Mouse (Mus musculus) embryonic facial prominence, embryonic 14.5 days (tissue): ENCODE measurements at regions not wholly inside any gene's neighbourhood (a gene's known extent, or its start where the extent isn't known, plus 50 kb on each side); places are given as distances from the start of the nearest gene placed in this dataset.

Experiments used
- ATAC-seq: fragments of 200-750 bp; cut with Nextera tagmentation; 2 replicates; pipeline ENCODE4 v1.8.0; 2017; ENCODE audit warnings: low read depth, moderate number of reproducible peaks, moderate TSS enrichment
- DNase-seq: peaks from one replicate; pipeline ENCODE4 v3.0.0-alpha.2; 2015; ENCODE audit warnings: low spot score
- H3K27ac ChIP-seq: fragments of 300-500 bp; sonication (generic); replicated peaks from 2 replicates; pipeline ENCODE4 v1.5.1; 2014; ENCODE audit warnings: low read depth, mild to moderate bottlenecking, low read length, moderate library complexity
- H3K27me3 ChIP-seq: fragments of 300-500 bp; sonication (generic); replicated peaks from 2 replicates; pipeline ENCODE4 v1.6.1; 2014; ENCODE audit warnings: low read length; ENCODE audit not compliant: control insufficient read depth, insufficient read depth
- H3K36me3 ChIP-seq: fragments of 300-500 bp; sonication (generic); 2 replicates; pipeline ENCODE4 v1.6.1; 2014; ENCODE audit warnings: low read length, mixed read lengths; ENCODE audit not compliant: control insufficient read depth, insufficient read depth
- H3K4me1 ChIP-seq: fragments of 300-500 bp; sonication (generic); 2 replicates; pipeline ENCODE4 v1.6.1; 2014; ENCODE audit warnings: antibody characterized with exemption, low read length; ENCODE audit not compliant: control insufficient read depth, insufficient read depth
- H3K4me2 ChIP-seq: fragments of 300-500 bp; sonication (generic); 2 replicates; pipeline ENCODE4 v1.6.1; 2014; ENCODE audit warnings: low read depth, mild to moderate bottlenecking, low read length, moderate library complexity, mixed read lengths
- H3K4me3 ChIP-seq: fragments of 300-500 bp; sonication (generic); 2 replicates; pipeline ENCODE4 v1.5.1; 2014; ENCODE audit warnings: low read depth, mild to moderate bottlenecking, low read length
- H3K9ac ChIP-seq: fragments of 300-500 bp; sonication (generic); 2 replicates; pipeline ENCODE4 v1.6.1; 2014; ENCODE audit warnings: low read depth, mild to moderate bottlenecking, low read length, moderate library complexity, mixed read lengths
- H3K9me3 ChIP-seq: fragments of 300-500 bp; sonication (generic); 2 replicates; pipeline ENCODE4 v1.6.1; 2016; ENCODE audit warnings: low read length; ENCODE audit not compliant: control insufficient read depth
- WGBS: fragments of 180-500 bp; shearing (Covaris S2); extraction: QIAGEN DNeasy Blood & Tissue Kit; methylation state at CpG from one replicate; pipeline ENCODE4 v1.1.7; 2014; 5-methylcytosine and 5-hydroxymethylcytosine counted together

GRCm38 (mm10) chr2:173380341-173380761, 104.0 kb upstream of the Pmepa1 start:
- Histone ChIP-seq H3K27ac (peak overlapping the region; percentile 69), H3K4me1 (peaks cover 19% of the 10 kb centered on the region), H3K36me3 (no peaks in the 10 kb centered on the region), H3K4me2 (no peak overlapping the region), H3K9me3 (no peaks in the 10 kb centered on the region), H3K9ac (no peak overlapping the region), H3K27me3 (no peaks in the 10 kb centered on the region), H3K4me3 (no peak overlapping the region)
- peak; percentile 74 for DNase-seq
- WGBS: 43% methylated on average over 3 of the region's 3 CpGs
- no peak for ATAC-seq

GRCm38 (mm10) chr2:173382176-173382813, 106.0 kb upstream of the Pmepa1 start:
- Histone ChIP-seq H3K9me3 (no peaks in the 10 kb centered on the region), H3K4me1 (peaks cover 23% of the 10 kb centered on the region), H3K36me3 (no peaks in the 10 kb centered on the region), H3K27me3 (no peaks in the 10 kb centered on the region), H3K4me2 (no peak overlapping the region), H3K4me3 (no peak overlapping the region), H3K27ac (no peak overlapping the region; the same call in 1 of the 2 replicates), H3K9ac (no peak overlapping the region)
- no peak for DNase-seq
- no peak for ATAC-seq
- 67% methylated on average over 7 of the region's 7 CpGs for WGBS

- Histone ChIP-seq H3K36me3 (no peaks in the 10 kb centered on the region), H3K9ac (0 out of 2 replicates have a peak overlapping the region, but pooled peaks have one; percentile 30), H3K27ac (0 out of 2 replicates have a peak overlapping the region, but pooled peaks have one; percentile 16), H3K4me1 (peaks cover 11% of the 10 kb centered on the region), H3K4me2 (no peak overlapping the region), H3K27me3 (no peaks in the 10 kb centered on the region), H3K9me3 (no peaks in the 10 kb centered on the region), H3K4me3 (no peak overlapping the region)
- WGBS: 54% methylated on average over 8 of the region's 8 CpGs
- DNase-seq (no peak), ATAC-seq (no peak)
These were observed 108.7 kb upstream of the Pmepa1 start for GRCm38 (mm10) chr2:173384935-173385586.

GRCm38 (mm10) chr2:173385722-173386141, 109.4 kb upstream of the Pmepa1 start:
- Histone ChIP-seq H3K9ac (no peak overlapping the region), H3K4me1 (peaks cover 9% of the 10 kb centered on the region; the same call in 1 of the 2 replicates), H3K27ac (no peak overlapping the region), H3K4me2 (no peak overlapping the region), H3K27me3 (no peaks in the 10 kb centered on the region), H3K4me3 (no peak overlapping the region), H3K36me3 (no peaks in the 10 kb centered on the region), H3K9me3 (peaks cover 2% of the 10 kb centered on the region)
- 53% methylated on average over 9 of the region's 9 CpGs for whole genome bisulfite sequencing
- DNase-seq (no peak), ATAC-seq (no peak)

GRCm38 (mm10) chr2:173388140-173388539, 111.8 kb upstream of the Pmepa1 start:
- DNase-seq (no peak), ATAC-seq (no peak)
- no peaks in the 10 kb centered on the region for H3K27me3 ChIP-seq
- 61% methylated on average over 4 of the region's 4 CpGs for WGBS
- peaks cover 9% of the 10 kb centered on the region; the same call in 1 of the 2 replicates for H3K4me1 ChIP-seq
- no peak overlapping the region for H3K4me3 ChIP-seq
- H3K9ac ChIP-seq: no peak overlapping the region
- no peak overlapping the region for H3K27ac ChIP-seq
- H3K4me2 ChIP-seq: no peak overlapping the region
- H3K36me3 ChIP-seq: no peaks in the 10 kb centered on the region
- peaks cover 6% of the 10 kb centered on the region for H3K9me3 ChIP-seq

GRCm38 (mm10) chr2:173392557-173393323, 116.4 kb upstream of the Pmepa1 start:
- Histone ChIP-seq H3K4me3 (no peak overlapping the region), H3K36me3 (no peaks in the 10 kb centered on the region), H3K9me3 (peaks cover 6% of the 10 kb centered on the region), H3K4me2 (no peak overlapping the region), H3K4me1 (no peaks in the 10 kb centered on the region), H3K27ac (no peak overlapping the region), H3K27me3 (no peaks in the 10 kb centered on the region), H3K9ac (no peak overlapping the region)
- no peak for ATAC-seq
- DNase-seq: no peak
- 87% methylated on average over 14 of the region's 14 CpGs for WGBS

GRCm38 (mm10) chr2:173393324-173393592, 116.9 kb upstream of the Pmepa1 start:
- Histone ChIP-seq H3K27me3 (no peaks in the 10 kb centered on the region), H3K27ac (no peak overlapping the region), H3K4me1 (no peaks in the 10 kb centered on the region), H3K36me3 (no peaks in the 10 kb centered on the region), H3K9me3 (peaks cover 10% of the 10 kb centered on the region), H3K9ac (no peak overlapping the region), H3K4me3 (no peak overlapping the region), H3K4me2 (no peak overlapping the region)
- ATAC-seq: no peak
- WGBS: 49% methylated on average over 2 of the region's 2 CpGs
- no peak for DNase-seq

- Histone ChIP-seq H3K36me3 (no peaks in the 10 kb centered on the region), H3K4me2 (no peak overlapping the region), H3K9ac (no peak overlapping the region), H3K4me3 (no peak overlapping the region), H3K9me3 (peaks cover 10% of the 10 kb centered on the region), H3K27ac (no peak overlapping the region), H3K4me1 (no peaks in the 10 kb centered on the region), H3K27me3 (no peaks in the 10 kb centered on the region)
- peak; percentile 58 for DNase-seq
- ATAC-seq: peak; percentile 26; the same call in 1 of the 2 replicates
- WGBS: 17% methylated on average over 6 of the region's 6 CpGs
These were observed 119.2 kb upstream of the Pmepa1 start for GRCm38 (mm10) chr2:173395526-173395925.
